Mouse (Mus musculus) brain, embryonic 14.5 days (tissue): ENCODE measurements around the gene Ormdl3. TPM values are rescaled to one million over a fixed set of nuclear protein-coding genes. Genes with fewer than 3 reads are reported as not detected.
A peak's percentile ranks its signal among the peaks of the same experiment; 100 is the strongest.

ENCODE experiments used
- DNase-seq: peaks from one replicate; pipeline ENCODE4 v3.0.0-alpha.2; 2011; ENCODE audit warnings: low read depth
- CTCF ChIP-seq: fragments of 200-500 bp; IDR thresholded peaks from 2 replicates; pipeline ENCODE4 v1.5.1; 2012; ENCODE audit warnings: inconsistent platforms, mild to moderate bottlenecking, moderate library complexity, borderline replicate concordance; ENCODE audit not compliant: insufficient read depth, insufficient read length; ENCODE audit errors: extremely low read depth
- POLR2A ChIP-seq: fragments of 200-500 bp; IDR thresholded peaks from 2 replicates; pipeline ENCODE4 v1.6.1; 2012; ENCODE audit warnings: mild to moderate bottlenecking, inconsistent platforms, borderline replicate concordance; ENCODE audit not compliant: poor library complexity, insufficient read depth, insufficient read length, severe bottlenecking; ENCODE audit errors: extremely low read depth
- polyA plus RNA-seq: library from polyadenylated mRNA; depleted of rRNA; stranded (reverse); fragments of >200 nt; gene quantifications from 2 replicates; pipeline ENCODE4 v1.2.3, GENCODE M21; 2012

The Ormdl3 gene
- polyA plus RNA-seq, 1 experiment: 80.6 TPM

- no peak for TF ChIP-seq POLR2A
- TF ChIP-seq CTCF: no peak
These were observed 11.7 kb upstream of the Ormdl3 start for GRCm38 (mm10) chr11:98598851-98599290.

GRCm38 (mm10) chr11:98597991-98598390 lies 10.8 kb upstream of the Ormdl3 start, which contains the start of gene Lrrc3c:
Gene Lrrc3c (plus strand): TSS chr11:98598291.
- DNase-seq: no peak
- TF ChIP-seq POLR2A (no peak), CTCF (no peak)

More at GRCm38 (mm10) chr11:98598851-98599290, 11.7 kb upstream of the Ormdl3 start:
- peak; percentile 39 for DNase-seq

GRCm38 (mm10) chr11:98597363-98597762 lies 10.2 kb upstream of the Ormdl3 start:
- DNase-seq: peak; percentile 58
- peak; percentile 70; the same call in 1 of the 2 replicates for TF ChIP-seq CTCF
- TF ChIP-seq POLR2A: no peak

GRCm38 (mm10) chr11:98595955-98596354 lies 8.8 kb upstream of the Ormdl3 start:
- DNase-seq: no peak
- no peak for TF ChIP-seq POLR2A
- TF ChIP-seq CTCF: no peak

- no peak for DNase-seq
- TF ChIP-seq CTCF (no peak), POLR2A (no peak)
These were observed 8.3 kb upstream of the Ormdl3 start for GRCm38 (mm10) chr11:98595473-98595872.

GRCm38 (mm10) chr11:98595021-98595420 lies 7.9 kb upstream of the Ormdl3 start:
- no peak for TF ChIP-seq POLR2A
- TF ChIP-seq CTCF: no peak
- no peak for DNase-seq

GRCm38 (mm10) chr11:98590548-98591445 lies 3.6 kb upstream of the Ormdl3 start:
- TF ChIP-seq CTCF (no peak), POLR2A (no peak)
- DNase-seq: peak; percentile 34

GRCm38 (mm10) chr11:98589306-98589705 lies 2.1 kb upstream of the Ormdl3 start:
- no peak for DNase-seq

GRCm38 (mm10) chr11:98588833-98589281 lies 1.7 kb upstream of the Ormdl3 start:
- peak; percentile 14 for DNase-seq
- TF ChIP-seq POLR2A (no peak), CTCF (no peak)

More at GRCm38 (mm10) chr11:98589306-98589705, 2.1 kb upstream of the Ormdl3 start:
- TF ChIP-seq CTCF (no peak), POLR2A (no peak)

GRCm38 (mm10) chr11:98587684-98588546 lies 747 bp upstream of the Ormdl3 start:
- TF ChIP-seq POLR2A: no peak
- no peak for TF ChIP-seq CTCF
- peak; percentile 82 for DNase-seq
